Mouse (Mus musculus) lung, adult 2 months (tissue): Measurements from ENCODE around the gene Asrgl1.

Experiments used
- CTCF ChIP-seq: fragments of 200-500 bp; IDR thresholded peaks from 2 replicates; pipeline ENCODE4 v1.5.1; 2011; ENCODE audit warnings: mild to moderate bottlenecking, low read length, control low read depth; ENCODE audit not compliant: insufficient read depth
- POLR2A ChIP-seq: fragments of 200-500 bp; IDR thresholded peaks from 2 replicates; pipeline ENCODE4 v1.6.1; 2011; ENCODE audit warnings: low read depth, mild to moderate bottlenecking, control low read depth, low read length, borderline replicate concordance; ENCODE audit errors: extremely low read depth

DNA sequence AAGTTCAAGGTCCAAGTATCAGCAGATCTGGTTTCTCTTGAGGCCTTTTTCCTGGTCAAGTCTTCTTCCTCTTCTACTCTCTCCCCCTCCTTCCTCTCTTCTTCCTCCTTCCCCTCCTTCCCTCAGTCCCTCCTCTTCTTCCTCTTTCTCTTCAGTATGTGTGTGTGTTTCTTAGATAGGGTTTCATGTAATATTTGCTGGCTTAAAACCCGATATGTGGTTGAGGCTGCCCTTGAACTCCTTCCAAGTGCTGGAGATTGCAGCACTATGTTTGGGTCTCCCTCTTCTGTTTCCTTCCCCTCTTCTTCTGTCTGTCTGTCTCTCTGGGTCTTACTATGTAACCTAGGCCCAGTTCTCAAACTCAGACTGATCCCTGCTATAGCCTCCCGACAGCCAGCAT is 72.6 kb downstream of the Asrgl1 start:
- no peak for TF ChIP-seq CTCF
- TF ChIP-seq POLR2A, result no peak
